Mouse (Mus musculus): ENCODE results near the gene Slc10a7. TPM values are rescaled to one million over a fixed set of nuclear protein-coding genes. Genes with fewer than 3 reads are reported as not detected.

Gene Slc10a7
- total and polyA plus RNA-seq, 3 experiments = 13.7 to 27.3 TPM; not detected in 1

- no peak for TF ChIP-seq E2F4 (IDR thresholded peaks at IDR 0.05; ENCODE audit: borderline replicate concordance, low read depth, low read length)
- TF ChIP-seq HCFC1 (IDR thresholded peaks at IDR 0.05; ENCODE audit: low read depth, low read length) = no peak
- TF ChIP-seq SMC3 (IDR thresholded peaks at IDR 0.05; ENCODE audit: low read depth, low read length) = no peak
- TF ChIP-seq POLR2AphosphoS5 (IDR thresholded peaks at IDR 0.05; ENCODE audit: borderline replicate concordance, low read depth, low read length) = no peak
These were observed 997 bp upstream of the Slc10a7 start (continued) for GRCm38 (mm10) chr8:78507979-78508718.

GRCm38 (mm10) chr8:78508719-78509272 is 350 bp upstream of the Slc10a7 start, which contains the start of gene Rbmxl1:
TSS of gene Rbmxl1 (minus strand) at chr8:78508898.
- Histone ChIP-seq H3K9ac (ENCODE audit: control insufficient read depth, low read depth, low read length, poor library complexity, severe bottlenecking) (peak within 1 kb of the TSS; percentile 100), H3K36me3 (ENCODE audit: control insufficient read depth in 1 of 2, insufficient read depth in 2 of 2, low read length in 2 of 2) (peaks cover 0 to 14% of the 10 kb centered on the region in 2 experiments; a peak in 3 of 4 replicates), H3K4me1 (ENCODE audit: control insufficient read depth in 1 of 2, insufficient read depth in 2 of 2, low read length in 2 of 2) (peaks cover 0 to 8% of the 10 kb centered on the region in 2 experiments; a peak in 2 of 4 replicates), H3K27me3 (ENCODE audit: control insufficient read depth in 1 of 2, insufficient read depth in 2 of 2, low read length in 2 of 2) (no peaks in the 10 kb centered on the region), H3K4me3 (ENCODE audit: control insufficient read depth in 1 of 2, insufficient read depth in 1 of 2, low read depth in 2 of 2, low read length in 2 of 2) (peak within 1 kb of the TSS; percentile 90 to 100), H3K79me2 (ENCODE audit: control insufficient read depth, insufficient read depth, low read length, poor library complexity) (peaks cover 44% of the 10 kb centered on the region), H3K9me3 (replicated peaks; ENCODE audit: insufficient read depth, low read length) (no peaks in the 10 kb centered on the region), H3K27ac (ENCODE audit: control insufficient read depth, low read depth, low read length) (peak within 1 kb of the TSS; percentile 98)
- TF ChIP-seq NRF1 (IDR thresholded peaks at IDR 0.05; ENCODE audit: insufficient read depth, low read depth, low read length, poor library complexity, severe bottlenecking) (peak; percentile 47; the same call in 1 of the 2 replicates), GATA1 (IDR thresholded peaks at IDR 0.05; ENCODE audit: low read depth, low read length) (no peak), MXI1 (IDR thresholded peaks at IDR 0.05; ENCODE audit: low read depth, low read length) (peak; percentile 96), GABPA (IDR thresholded peaks at IDR 0.05; ENCODE audit: low read depth, low read length) (0 out of 2 replicates have a peak, but pooled peaks have one; percentile 3), ZKSCAN1 (IDR thresholded peaks at IDR 0.05; ENCODE audit: low read depth, low read length) (no peak), MYC (IDR thresholded peaks at IDR 0.05; ENCODE audit: low read depth, low read length) (no peak), SIN3A (IDR thresholded peaks at IDR 0.05; ENCODE audit: low read length) (peak; percentile 71), MAX (IDR thresholded peaks at IDR 0.05; ENCODE audit: low read length) (no peak; the same call in 1 of the 2 replicates), CTCF (IDR thresholded peaks at IDR 0.05 in 2 of 3, conservative IDR thresholded peaks at IDR 0.05 in 1 of 3; ENCODE audit: control insufficient read depth in 1 of 3, insufficient read depth in 1 of 3, low read depth in 2 of 3, low read length in 3 of 3, poor library complexity in 1 of 3, severe bottlenecking in 1 of 3) (no peak), ETS1 (IDR thresholded peaks at IDR 0.05; ENCODE audit: low read depth, low read length) (0 out of 2 replicates have a peak, but pooled peaks have one; percentile 5), KAT2A (conservative IDR thresholded peaks at IDR 0.05; ENCODE audit: low read depth, low read length) (no peak), MYB (IDR thresholded peaks at IDR 0.05; ENCODE audit: low read depth, low read length) (no peak), SMC3 (IDR thresholded peaks at IDR 0.05; ENCODE audit: low read depth, low read length) (no peak), POLR2A (IDR thresholded peaks at IDR 0.05; ENCODE audit: control insufficient read depth in 1 of 2, insufficient read depth in 1 of 2, low read depth in 1 of 2, low read length in 2 of 2, poor library complexity in 1 of 2) (peak in 1 of 2 experiments; percentile 64; a peak in 2 of 4 replicates), TCF12 (IDR thresholded peaks at IDR 0.05; ENCODE audit: low read depth, low read length) (peak; percentile 54; the same call in 1 of the 2 replicates), HCFC1 (IDR thresholded peaks at IDR 0.05; ENCODE audit: low read depth, low read length) (peak; percentile 72), TBP (IDR thresholded peaks at IDR 0.05; ENCODE audit: low read depth, low read length) (peak; percentile 58), POLR2AphosphoS2 (IDR thresholded peaks at IDR 0.05; ENCODE audit: low read length) (no peak), UBTF (IDR thresholded peaks at IDR 0.05; ENCODE audit: borderline replicate concordance, insufficient read depth, low read depth, low read length) (no peak), ZNF384 (IDR thresholded peaks at IDR 0.05; ENCODE audit: low read depth, low read length) (no peak), NELFE (IDR thresholded peaks at IDR 0.05; ENCODE audit: low read depth, low read length) (peak; percentile 70)
- DNase-seq (ENCODE audit: low read depth, low spot score) = peak; percentile 90

All from MEL (cell line).